Mouse (Mus musculus): ENCODE data around the gene Adprhl1. TPM values are rescaled to one million over a fixed set of nuclear protein-coding genes. Genes with fewer than 3 reads are reported as not detected.

Adprhl1 gene
- total RNA-seq, 2 experiments from 2014 or later: not detected

DNA sequence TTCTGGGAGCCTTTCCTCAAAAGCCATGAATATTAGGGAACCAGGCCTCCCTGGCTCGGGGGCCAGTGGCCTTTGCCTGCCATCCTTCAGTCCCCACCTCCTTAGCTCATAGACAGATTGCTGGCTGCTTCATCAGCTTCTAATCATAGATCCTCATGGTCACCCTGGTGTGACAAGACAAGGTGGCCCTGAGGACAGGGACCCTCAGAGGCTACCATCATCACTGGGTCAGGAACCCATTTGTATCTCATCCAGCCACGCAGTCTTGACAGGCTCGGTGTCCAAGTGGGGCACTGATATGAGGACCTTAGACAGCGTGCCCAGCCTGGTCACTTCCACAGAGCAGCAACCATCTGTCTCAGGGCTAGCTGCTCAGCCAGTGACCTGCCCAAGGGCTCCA is 23.5 kb downstream of the Adprhl1 start:
- ATAC-seq (ENCODE audit: poor library complexity, severe bottlenecking): no peak

DNA sequence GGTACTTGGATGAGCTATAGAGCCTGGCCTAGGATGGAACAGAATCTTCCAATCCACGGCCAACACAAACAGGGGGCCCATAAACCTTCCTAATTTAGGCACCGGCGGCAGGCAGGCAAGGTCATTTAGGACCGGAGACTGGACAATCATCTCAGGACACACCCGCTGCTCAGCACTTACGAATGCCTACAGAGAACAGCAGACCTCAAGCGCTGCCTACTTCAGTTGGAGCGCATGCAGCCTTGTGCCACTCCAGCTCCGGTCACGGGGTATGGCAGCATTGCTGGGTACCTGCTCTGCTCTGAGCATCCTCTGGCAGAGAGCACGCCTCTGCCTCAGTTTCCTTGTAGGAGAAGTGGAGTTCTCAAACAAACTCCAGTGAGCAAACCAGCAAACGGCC is 24.2 kb downstream of the Adprhl1 start:
- ATAC-seq (ENCODE audit: poor library complexity, severe bottlenecking): no peak

GRCm38 (mm10) chr8:13228923-13229610 is 24.9 kb downstream of the Adprhl1 start:
- no peak for ATAC-seq (ENCODE audit: poor library complexity, severe bottlenecking)

DNA sequence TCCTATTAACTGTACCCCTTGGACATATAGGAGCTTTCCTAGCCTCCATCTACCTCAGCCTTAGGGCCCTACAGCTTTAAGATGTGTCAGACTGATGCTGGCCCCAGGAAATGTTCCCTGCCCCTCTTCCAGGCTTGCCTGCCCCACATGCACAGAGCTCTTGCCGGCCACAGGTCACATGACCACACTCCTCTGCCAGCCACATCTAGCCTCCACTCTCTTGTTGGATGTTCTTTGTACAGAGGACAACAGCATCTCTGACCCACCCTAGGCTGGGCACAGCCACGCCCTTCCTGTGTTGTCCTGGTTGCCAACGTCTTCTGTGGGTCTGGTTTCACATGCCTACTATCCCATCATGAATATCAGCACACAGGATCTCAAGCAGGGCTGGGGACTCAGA is 26.8 kb downstream of the Adprhl1 start:
- no peak for ATAC-seq (ENCODE audit: poor library complexity, severe bottlenecking)

DNA sequence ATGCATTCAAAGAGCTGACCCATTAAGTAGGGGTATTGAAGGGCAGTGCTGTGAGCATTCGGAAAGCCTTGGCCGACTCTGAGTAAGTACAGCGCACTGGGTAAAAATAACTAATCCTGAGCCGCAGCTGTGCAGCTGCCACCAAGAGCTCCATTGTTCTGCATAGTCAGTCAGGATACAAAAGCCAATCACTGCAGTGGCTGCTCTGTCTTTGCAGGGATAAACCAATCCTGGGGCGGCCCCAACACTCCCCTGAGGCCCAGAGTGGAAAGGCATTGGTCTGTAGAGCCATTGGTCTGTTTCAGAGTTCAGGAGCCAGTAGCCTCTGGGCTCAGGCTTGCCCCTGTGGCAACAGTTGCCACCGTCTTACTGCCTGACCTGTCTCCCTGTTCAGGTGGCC is 27.7 kb downstream of the Adprhl1 start:
- no peak for ATAC-seq (ENCODE audit: poor library complexity, severe bottlenecking)

- no peak for ATAC-seq (ENCODE audit: poor library complexity, severe bottlenecking)
Observed at GRCm38 (mm10) chr8:13224426-13224825, 29.5 kb downstream of the Adprhl1 start.

DNA sequence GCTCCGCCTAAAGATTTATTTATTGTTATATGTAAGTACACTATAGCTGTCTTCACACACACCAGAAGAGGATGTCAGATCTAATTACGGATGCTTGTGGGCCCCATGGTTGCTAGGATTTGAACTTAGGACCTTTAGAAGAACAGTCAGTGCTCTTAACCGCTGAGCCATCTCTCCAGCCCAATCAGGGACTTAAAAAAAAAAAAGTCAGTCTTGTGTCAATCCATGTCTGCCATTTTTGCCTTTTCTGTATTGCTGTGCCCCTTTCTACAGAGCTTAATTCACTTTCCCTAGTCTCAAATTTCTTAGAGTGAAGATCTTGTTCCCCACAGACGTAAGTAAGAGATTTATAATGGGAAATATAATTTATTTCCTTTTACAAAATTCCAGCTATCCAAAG is 35.5 kb downstream of the Adprhl1 start:
- no peak for ATAC-seq (ENCODE audit: poor library complexity, severe bottlenecking)

DNA sequence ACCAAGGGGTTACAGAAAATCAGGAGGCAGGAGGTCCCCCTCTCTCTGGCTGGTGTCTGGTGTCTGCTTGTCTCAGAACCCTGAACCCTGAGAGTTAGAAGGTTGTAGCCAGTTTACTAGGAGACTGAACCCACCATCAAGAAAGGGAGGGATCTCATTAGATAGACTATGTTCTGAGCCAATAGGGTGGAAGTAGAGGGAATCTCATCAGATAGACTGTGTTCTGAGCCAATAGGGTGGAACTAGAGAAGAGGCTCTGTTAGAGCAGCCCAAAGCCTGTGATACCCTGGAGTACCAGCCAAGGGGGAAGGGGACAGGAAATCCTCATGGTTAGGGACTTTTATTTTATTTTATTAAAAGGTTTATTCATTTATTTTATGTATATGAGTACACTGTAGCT is 36.0 kb downstream of the Adprhl1 start:
- no peak for ATAC-seq (ENCODE audit: poor library complexity, severe bottlenecking)

DNA sequence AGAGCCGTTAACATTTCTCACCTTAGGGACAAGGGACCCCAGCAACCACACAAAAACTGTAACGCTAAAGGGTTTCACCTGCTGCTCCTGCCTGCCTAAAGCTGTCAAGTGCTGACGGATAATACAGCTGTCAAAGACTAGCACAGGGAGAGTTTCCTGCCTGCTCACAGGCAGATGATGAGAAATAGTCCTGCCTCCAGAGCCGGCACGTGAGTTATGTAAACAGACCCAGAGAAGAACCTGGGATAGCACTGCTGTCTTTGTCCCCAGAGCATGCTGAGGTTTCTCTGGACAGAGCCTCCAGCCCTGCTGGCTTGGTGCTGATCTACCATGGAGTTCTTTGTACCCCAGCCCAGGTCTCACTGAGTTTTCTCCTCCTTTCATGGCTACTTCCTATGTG is 36.9 kb downstream of the Adprhl1 start:
- no peak for ATAC-seq (ENCODE audit: poor library complexity, severe bottlenecking)

GRCm38 (mm10) chr8:13216386-13216785 is 37.6 kb downstream of the Adprhl1 start:
- no peak for ATAC-seq (ENCODE audit: poor library complexity, severe bottlenecking)

DNA sequence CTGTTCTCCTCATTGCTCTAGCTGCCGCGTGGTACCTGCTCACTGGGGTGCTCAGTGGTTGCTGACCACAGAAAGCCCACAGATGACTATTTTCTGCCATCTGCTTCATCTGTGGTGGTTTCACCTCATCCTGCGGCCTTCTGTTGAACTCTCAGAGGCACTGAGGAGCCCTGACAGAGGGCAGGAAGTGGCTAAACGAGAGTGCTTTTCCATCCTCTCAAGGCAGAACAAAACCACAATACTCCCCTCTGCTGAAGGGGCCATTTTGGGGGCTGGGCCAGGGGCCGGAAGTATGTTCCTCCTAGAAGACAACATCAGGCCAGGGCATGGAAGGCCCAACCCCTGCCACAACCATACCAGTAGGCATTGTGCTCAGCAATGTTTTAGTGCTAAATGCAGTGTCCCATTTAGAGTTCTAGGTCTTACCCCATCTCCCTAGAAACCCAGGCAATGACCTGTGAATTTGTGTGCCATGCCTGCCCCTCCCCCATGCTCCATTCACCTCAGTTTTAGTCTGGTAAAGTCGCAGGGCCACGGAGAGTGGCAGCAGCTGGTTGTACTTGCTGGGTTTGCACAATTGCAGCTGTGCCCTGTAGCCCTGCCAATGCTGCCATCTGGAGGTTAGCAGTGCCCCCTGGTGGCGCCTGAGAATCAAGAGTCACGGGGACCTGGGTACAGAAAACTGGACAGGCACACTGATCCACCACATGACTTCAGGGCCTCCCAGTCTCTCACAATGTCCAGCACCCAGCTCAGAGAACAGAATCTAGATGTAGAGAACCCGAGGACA is 40.3 kb downstream of the Adprhl1 start:
- peak; percentile 91 for ATAC-seq (ENCODE audit: poor library complexity, severe bottlenecking)

GRCm38 (mm10) chr8:13209770-13210169 is 44.2 kb downstream of the Adprhl1 start:
- no peak for ATAC-seq (ENCODE audit: poor library complexity, severe bottlenecking)

DNA sequence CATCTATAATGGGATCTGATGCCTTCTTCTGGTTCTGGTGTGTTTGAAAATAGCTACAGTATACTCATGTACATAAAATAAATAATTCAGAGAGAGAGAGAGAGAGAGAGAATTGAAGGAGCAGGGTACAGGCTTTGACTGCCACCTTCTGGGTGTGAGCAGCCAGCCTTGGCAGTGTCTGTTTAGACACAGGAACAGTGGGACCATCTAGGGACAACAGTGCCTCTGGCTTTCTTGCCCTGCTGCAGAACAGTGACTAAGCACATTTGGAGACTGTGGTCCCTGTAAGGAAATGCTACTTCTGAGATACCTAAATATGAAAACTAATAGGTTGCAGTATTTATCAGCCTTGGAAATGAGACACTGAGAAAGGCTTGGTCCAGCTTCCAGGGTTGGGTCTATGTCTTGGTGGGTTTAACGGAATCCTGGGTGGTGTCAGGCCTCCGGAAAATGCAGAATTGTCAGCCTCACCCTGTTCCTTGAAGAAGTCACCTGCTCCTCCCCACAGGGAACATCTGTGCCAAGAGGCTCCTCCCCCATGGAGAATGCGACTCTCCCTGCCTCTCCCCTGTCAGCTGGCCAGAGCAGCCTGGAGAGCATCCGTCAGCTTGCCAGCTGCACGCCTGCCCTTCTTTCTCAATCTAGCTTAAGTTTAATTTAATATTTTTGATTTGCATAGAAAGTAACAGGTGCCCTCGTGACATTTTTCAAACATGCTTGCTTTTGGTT is 45.2 kb downstream of the Adprhl1 start:
- ATAC-seq (ENCODE audit: poor library complexity, severe bottlenecking): no peak

GRCm38 (mm10) chr8:13206290-13206689 is 47.7 kb downstream of the Adprhl1 start:
- ATAC-seq (ENCODE audit: poor library complexity, severe bottlenecking): no peak

DNA sequence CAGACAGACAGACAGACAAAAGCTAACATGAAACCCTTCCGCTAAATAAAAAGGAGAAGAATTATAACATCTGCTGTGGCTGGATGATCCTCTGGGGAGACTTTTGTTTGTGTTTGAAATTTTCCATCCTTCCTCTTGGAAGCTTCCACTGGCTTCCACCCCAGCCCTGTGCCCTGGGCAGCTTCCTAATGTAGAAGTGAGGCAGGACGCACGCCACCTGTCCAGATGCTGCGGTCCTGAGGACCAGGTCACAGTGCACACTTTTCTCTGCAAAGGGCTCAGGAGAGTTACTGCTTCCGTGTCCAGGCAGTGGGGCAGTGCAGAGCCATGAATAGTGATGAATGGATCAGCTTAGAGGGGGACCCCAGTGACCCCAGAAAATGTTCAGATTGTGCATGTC is 48.7 kb downstream of the Adprhl1 start:
- no peak for ATAC-seq (ENCODE audit: poor library complexity, severe bottlenecking)

DNA sequence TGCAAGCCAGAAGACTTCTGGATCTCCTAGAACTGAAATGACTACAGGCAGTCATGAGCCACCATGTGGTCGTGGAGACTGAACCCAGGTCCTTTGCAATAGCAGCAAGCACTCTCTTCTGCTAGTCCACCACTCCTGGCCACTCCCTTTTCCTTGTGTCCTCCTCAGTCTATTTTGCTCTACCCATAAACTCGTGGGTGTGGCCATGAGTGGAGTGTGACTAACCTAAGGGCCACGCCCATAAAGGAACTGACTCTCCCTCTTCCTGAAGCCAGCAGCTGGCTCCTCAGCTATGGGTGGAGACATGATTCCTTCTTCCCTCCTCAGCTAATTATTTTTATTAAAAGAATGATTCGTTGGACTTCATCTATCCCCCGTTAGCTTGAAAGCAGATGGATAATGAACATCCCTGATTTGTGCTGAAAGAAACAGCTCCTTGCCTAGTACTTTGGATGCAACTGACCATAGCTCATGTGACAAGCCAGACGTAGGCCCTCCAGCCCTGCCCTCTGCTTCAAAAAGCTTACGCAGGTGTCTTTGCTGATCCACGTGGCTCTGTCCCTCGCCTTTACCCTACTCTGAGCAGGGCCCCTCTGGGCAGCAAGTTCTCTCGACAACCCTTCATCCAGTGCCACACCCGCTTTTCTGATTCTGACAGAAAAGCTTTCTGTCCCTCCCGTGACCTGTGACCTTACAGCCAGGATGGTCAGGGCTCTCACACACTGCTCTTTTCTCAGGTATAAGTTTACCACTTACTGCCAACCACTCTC is 49.4 kb downstream of the Adprhl1 start:
- peak; percentile 72 for ATAC-seq (ENCODE audit: poor library complexity, severe bottlenecking)

- no peak for ATAC-seq (ENCODE audit: poor library complexity, severe bottlenecking)
Observed at GRCm38 (mm10) chr8:13203472-13203871, 50.5 kb downstream of the Adprhl1 start.

DNA sequence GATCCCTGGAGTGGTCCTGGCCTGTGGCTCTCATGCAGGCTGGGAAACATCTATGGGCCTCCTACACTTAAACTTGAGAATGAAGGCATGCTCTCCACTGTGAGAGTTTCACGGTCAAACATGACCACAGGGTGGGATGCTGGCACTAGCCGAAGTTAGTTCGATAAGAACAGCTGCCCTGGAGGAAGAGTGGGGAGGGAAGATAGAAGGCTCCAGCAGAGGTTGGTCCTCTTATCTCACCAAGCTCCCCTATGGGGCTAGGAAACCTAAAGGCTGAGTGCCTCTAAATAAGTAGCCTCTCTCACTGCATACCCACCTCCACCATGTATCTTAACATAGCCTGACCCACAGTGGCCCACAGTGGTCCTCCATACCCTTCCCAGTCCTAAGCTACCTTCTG is 51.2 kb downstream of the Adprhl1 start:
- no peak for ATAC-seq (ENCODE audit: poor library complexity, severe bottlenecking)

- no peak for ATAC-seq (ENCODE audit: poor library complexity, severe bottlenecking)
Observed at GRCm38 (mm10) chr8:13202041-13202440, 51.9 kb downstream of the Adprhl1 start.

- ATAC-seq (ENCODE audit: poor library complexity, severe bottlenecking): no peak
Observed at GRCm38 (mm10) chr8:13201013-13201334, 53.0 kb downstream of the Adprhl1 start.

All from megakaryocyte, adult 5-6 weeks (primary cell).